Mouse (Mus musculus): Measurements from ENCODE around the gene Rnls. TPM values are rescaled to one million over a fixed set of nuclear protein-coding genes. Genes with fewer than 3 reads are reported as not detected.
"Not testable (repeated sequence)": the region's sequence is repeated elsewhere in the genome, so short reads cannot be mapped to it uniquely, and the experiment has no call there.

Gene Rnls
- polyA plus RNA-seq (2012; rRNA removed) = 1.2 TPM in 2 replicates

GRCm38 (mm10) chr19:33391651-33392382, at the start of gene Rnls:
Gene Rnls (minus strand): TSS chr19:33392295.
- TF ChIP-seq POLR2A (IDR thresholded peaks at IDR 0.05; ENCODE audit: extremely low read depth, insufficient read depth, low read length) (peak; percentile 70), CTCF (IDR thresholded peaks at IDR 0.05; ENCODE audit: extremely low read depth, insufficient read depth, low read length) (no peak)

GRCm38 (mm10) chr19:33429457-33429856, 37.4 kb upstream of the Rnls start:
- no peak overlapping the region for H3K27ac ChIP-seq (ENCODE audit: insufficient read depth, low read length)
- H3K4me1 ChIP-seq (ENCODE audit: control insufficient read depth, insufficient read depth, low read length) = no peaks in the 10 kb centered on the region
- TF ChIP-seq POLR2A (IDR thresholded peaks at IDR 0.05; ENCODE audit: extremely low read depth, insufficient read depth, low read length) (no peak), CTCF (IDR thresholded peaks at IDR 0.05; ENCODE audit: extremely low read depth, insufficient read depth, low read length) (no peak)
- H3K4me3 ChIP-seq (ENCODE audit: insufficient read depth, low read length) = no peak overlapping the region

More at GRCm38 (mm10) chr19:33391651-33392382, at the start of gene Rnls:
- peak within 1 kb of the TSS; percentile 96 for H3K27ac ChIP-seq (ENCODE audit: insufficient read depth, low read length)
- H3K4me1 ChIP-seq (ENCODE audit: control insufficient read depth, insufficient read depth, low read length) = no peaks in the 10 kb centered on the region
- peak within 1 kb of the TSS; percentile 89 for H3K4me3 ChIP-seq (ENCODE audit: insufficient read depth, low read length)

GRCm38 (mm10) chr19:33419368-33419767, 27.3 kb upstream of the Rnls start:
- not testable (repeated sequence) for H3K4me1 ChIP-seq (ENCODE audit: control insufficient read depth, insufficient read depth, low read length); H3K27ac ChIP-seq (ENCODE audit: insufficient read depth, low read length); H3K4me3 ChIP-seq (ENCODE audit: insufficient read depth, low read length)

GRCm38 (mm10) chr19:33380825-33381224, 11.3 kb downstream of the Rnls start:
- H3K4me1 ChIP-seq (ENCODE audit: control insufficient read depth, insufficient read depth, low read length) = no peaks in the 10 kb centered on the region
- TF ChIP-seq CTCF (IDR thresholded peaks at IDR 0.05; ENCODE audit: extremely low read depth, insufficient read depth, low read length) (no peak), POLR2A (IDR thresholded peaks at IDR 0.05; ENCODE audit: extremely low read depth, insufficient read depth, low read length) (no peak)

GRCm38 (mm10) chr19:33380386-33380785, 11.7 kb downstream of the Rnls start:
- H3K27ac ChIP-seq (ENCODE audit: insufficient read depth, low read length) = no peak overlapping the region
- H3K4me3 ChIP-seq (ENCODE audit: insufficient read depth, low read length) = no peak overlapping the region
- TF ChIP-seq POLR2A (IDR thresholded peaks at IDR 0.05; ENCODE audit: extremely low read depth, insufficient read depth, low read length) = no peak
- no peak for TF ChIP-seq CTCF (IDR thresholded peaks at IDR 0.05; ENCODE audit: extremely low read depth, insufficient read depth, low read length)
- H3K4me1 ChIP-seq (ENCODE audit: control insufficient read depth, insufficient read depth, low read length) = no peaks in the 10 kb centered on the region

More at GRCm38 (mm10) chr19:33380825-33381224, 11.3 kb downstream of the Rnls start:
- H3K27ac ChIP-seq (ENCODE audit: insufficient read depth, low read length) = no peak overlapping the region
- no peak overlapping the region for H3K4me3 ChIP-seq (ENCODE audit: insufficient read depth, low read length)

- peaks cover 1% of the 10 kb centered on the region; the same call in 1 of the 2 replicates for H3K4me1 ChIP-seq (ENCODE audit: control insufficient read depth, insufficient read depth, low read length)
- H3K4me3 ChIP-seq (ENCODE audit: insufficient read depth, low read length) = no peak overlapping the region
- no peak overlapping the region for H3K27ac ChIP-seq (ENCODE audit: insufficient read depth, low read length)
- TF ChIP-seq POLR2A (IDR thresholded peaks at IDR 0.05; ENCODE audit: extremely low read depth, insufficient read depth, low read length) = no peak
- no peak for TF ChIP-seq CTCF (IDR thresholded peaks at IDR 0.05; ENCODE audit: extremely low read depth, insufficient read depth, low read length)
Observed at GRCm38 (mm10) chr19:33368808-33369207, 23.3 kb downstream of the Rnls start.

- TF ChIP-seq POLR2A (IDR thresholded peaks at IDR 0.05; ENCODE audit: extremely low read depth, insufficient read depth, low read length) = no peak
- TF ChIP-seq CTCF (IDR thresholded peaks at IDR 0.05; ENCODE audit: extremely low read depth, insufficient read depth, low read length) = peak; percentile 96
- Histone ChIP-seq H3K27ac (ENCODE audit: insufficient read depth, low read length) (no peak overlapping the region), H3K4me3 (ENCODE audit: insufficient read depth, low read length) (no peak overlapping the region), H3K4me1 (ENCODE audit: control insufficient read depth, insufficient read depth, low read length) (peaks cover 1% of the 10 kb centered on the region; the same call in 1 of the 2 replicates)
Observed at GRCm38 (mm10) chr19:33366661-33367060, 25.4 kb downstream of the Rnls start.

- Histone ChIP-seq H3K4me3 (ENCODE audit: insufficient read depth, low read length) (no peak overlapping the region), H3K4me1 (ENCODE audit: control insufficient read depth, insufficient read depth, low read length) (no peaks in the 10 kb centered on the region), H3K27ac (ENCODE audit: insufficient read depth, low read length) (no peak overlapping the region)
- TF ChIP-seq CTCF (IDR thresholded peaks at IDR 0.05; ENCODE audit: extremely low read depth, insufficient read depth, low read length) (no peak), POLR2A (IDR thresholded peaks at IDR 0.05; ENCODE audit: extremely low read depth, insufficient read depth, low read length) (no peak)
Observed at GRCm38 (mm10) chr19:33357019-33357418, 35.1 kb downstream of the Rnls start.

- H3K4me1 ChIP-seq (ENCODE audit: control insufficient read depth, insufficient read depth, low read length) = peaks cover 2% of the 10 kb centered on the region
- H3K27ac ChIP-seq (ENCODE audit: insufficient read depth, low read length) = peak overlapping the region; percentile 51; the same call in 1 of the 2 replicates
- TF ChIP-seq POLR2A (IDR thresholded peaks at IDR 0.05; ENCODE audit: extremely low read depth, insufficient read depth, low read length) = no peak
- TF ChIP-seq CTCF (IDR thresholded peaks at IDR 0.05; ENCODE audit: extremely low read depth, insufficient read depth, low read length) = no peak
- H3K4me3 ChIP-seq (ENCODE audit: insufficient read depth, low read length) = no peak overlapping the region
Observed at GRCm38 (mm10) chr19:33340119-33340518, 52.0 kb downstream of the Rnls start.
